Mouse (Mus musculus): ENCODE measurements around the gene Mybpc2. TPM values are rescaled to one million over a fixed set of nuclear protein-coding genes. Genes with fewer than 3 reads are reported as not detected.

Mybpc2 gene
- polyA plus RNA-seq, 1 experiment from 2014 or later = 0.08 TPM

GRCm38 (mm10) chr7:44527483-44528398, 3.3 kb upstream of the Mybpc2 start:
- ATAC-seq (no peak), DNase-seq (ENCODE audit: low read depth, low spot score) (no peak)
- CTCF ChIA-PET = interaction anchor here (0.8 to 3.0 kb wide), 9 partner anchors 9 to 43 kb away, joined by 3 to 27 read pairs (median 5); partner anchors contain the start of genes Nr1h2 and Pold1
- TF ChIP-seq CTCF (IDR thresholded peaks at IDR 0.05) = no peak
- H3K27me3 ChIP-seq = no peaks in the 10 kb centered on the region
- POLR2A ChIA-PET = no interaction called here
- in situ Hi-C loops (cut with MboI; ENCODE audit: low pct_unique_long_range_greater_than_20kb) = no loop called here

DNA sequence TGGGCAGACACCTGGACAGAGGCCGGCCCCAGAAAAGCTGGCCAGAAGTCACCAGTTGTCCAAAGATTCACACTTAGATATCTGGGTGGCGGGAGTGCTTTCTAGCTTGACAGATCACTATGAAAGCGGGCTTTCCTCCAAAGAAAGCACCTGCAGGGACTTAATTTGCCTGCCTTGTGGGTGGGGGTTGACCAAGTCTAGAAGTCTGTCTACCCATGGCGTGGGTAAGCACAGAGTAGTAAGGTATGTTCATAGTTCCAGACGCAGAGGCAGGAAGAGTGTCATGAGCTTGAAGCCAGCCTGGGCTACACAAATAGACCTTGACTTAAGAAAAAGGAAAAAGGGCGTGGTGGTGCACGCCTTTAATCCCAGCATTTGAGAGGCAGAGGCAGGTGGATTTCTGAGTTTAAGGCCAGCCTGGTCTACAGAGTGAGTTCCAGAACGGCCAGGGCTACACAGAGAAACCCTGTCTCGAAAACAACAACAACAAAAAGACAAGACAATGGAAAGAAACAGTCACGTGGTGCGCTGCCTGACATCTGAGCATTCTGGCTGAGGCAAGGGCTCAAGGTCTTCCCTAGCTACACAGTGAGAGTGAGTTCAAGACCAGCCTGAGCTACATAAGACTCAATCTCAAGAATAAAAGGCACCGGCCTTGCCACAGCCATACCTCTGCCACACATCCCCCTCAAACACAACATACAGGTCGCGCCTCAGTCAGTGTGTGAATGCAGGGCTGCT, 2.1 kb upstream of the Mybpc2 start:
- in situ Hi-C loops (cut with MboI; ENCODE audit: low pct_unique_long_range_greater_than_20kb) = no loop called here
- CTCF ChIA-PET = interaction anchor here (0.8 to 3.0 kb wide), 8 partner anchors 7 to 41 kb away, joined by 3 to 27 read pairs (median 6); partner anchors contain the start of genes Nr1h2 and Pold1
- POLR2A ChIA-PET = no interaction called here
- ATAC-seq (no peak), DNase-seq (ENCODE audit: low read depth, low spot score) (no peak)
- TF ChIP-seq CTCF (IDR thresholded peaks at IDR 0.05) = no peak
- no peaks in the 10 kb centered on the region for H3K27me3 ChIP-seq

DNA sequence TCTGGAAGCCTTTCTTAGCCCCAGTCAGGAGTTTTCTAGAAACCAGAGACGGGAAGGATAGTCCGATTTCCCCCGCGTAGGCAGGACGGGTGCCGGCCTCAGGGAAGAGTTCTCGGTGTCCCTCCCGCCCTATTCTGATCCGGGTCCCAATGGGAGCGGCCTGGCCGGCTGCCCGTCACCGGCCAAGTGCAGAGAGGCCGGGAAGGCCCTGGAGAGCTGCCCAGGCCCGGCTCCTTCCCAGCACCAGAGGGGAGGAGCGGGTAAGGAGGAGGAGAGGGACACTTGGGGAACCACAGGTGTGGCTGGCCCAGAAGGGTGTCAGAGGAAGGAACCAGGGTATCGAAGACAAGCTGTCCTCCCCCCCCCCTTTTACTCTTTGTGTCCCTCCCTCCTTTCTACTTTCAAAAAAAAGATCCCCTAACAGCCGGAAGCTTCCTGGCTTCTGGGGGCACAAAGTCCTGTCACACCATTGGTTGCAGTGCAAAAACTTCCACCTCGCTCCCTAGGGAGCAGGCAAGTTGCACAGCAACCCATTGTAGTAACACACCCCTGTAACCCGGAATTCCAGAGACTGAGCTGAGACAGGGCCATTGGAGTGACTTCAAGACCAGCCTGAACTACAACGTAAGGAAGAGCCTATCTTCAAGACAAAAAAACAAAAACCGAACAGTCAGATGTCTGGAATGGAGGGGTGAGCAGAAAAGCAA, 823 bp upstream of the Mybpc2 start:
- no peaks in the 10 kb centered on the region for H3K27me3 ChIP-seq
- POLR2A ChIA-PET = interaction anchor here (0.7 kb wide), 1 partner anchor 24 kb away, joined by 4 read pairs; the partner anchor contains the start of gene Pold1
- DNase-seq (ENCODE audit: low read depth, low spot score) = no peak
- in situ Hi-C loops (cut with MboI; ENCODE audit: low pct_unique_long_range_greater_than_20kb) = no loop called here
- ATAC-seq = peak; percentile 33
- no peak for TF ChIP-seq CTCF (IDR thresholded peaks at IDR 0.05)
- CTCF ChIA-PET = interaction anchor here (1.0 to 3.0 kb wide), 2 partner anchors 23 kb away, joined by 3 to 27 read pairs; partner anchors contain the start of gene Pold1

DNA sequence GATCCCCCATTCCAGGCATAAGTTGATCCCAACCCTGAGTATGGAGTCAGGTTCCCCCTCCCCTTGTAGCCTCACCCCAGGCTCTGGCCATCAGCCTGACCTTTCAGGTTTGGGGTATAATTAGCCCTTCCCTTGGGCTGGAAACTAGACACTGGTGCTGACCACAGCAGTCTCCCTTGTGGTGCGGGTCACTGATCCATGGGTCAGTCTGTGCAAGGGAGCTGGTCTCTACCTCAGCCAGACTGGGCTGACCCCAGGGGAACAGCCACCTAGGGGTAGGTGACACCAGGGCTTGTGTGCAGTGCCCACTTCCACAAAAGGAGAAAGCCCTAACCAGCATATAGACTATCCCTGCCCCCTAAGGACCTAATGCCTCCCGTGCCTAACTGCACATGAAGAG, 1.4 kb downstream of the Mybpc2 start:
- in situ Hi-C loops (cut with MboI; ENCODE audit: low pct_unique_long_range_greater_than_20kb) = loop anchor here (5.0 kb wide), 1 partner anchor 119 kb away; no protein-coding TSS in a partner anchor
- H3K27me3 ChIP-seq = no peaks in the 10 kb centered on the region
- no peak for DNase-seq (ENCODE audit: low read depth, low spot score)
- POLR2A ChIA-PET = interaction anchor here (1.8 kb wide), 1 partner anchor 13 kb away, joined by 4 read pairs; no protein-coding TSS in a partner anchor
- CTCF ChIA-PET = no interaction called here
- no peak for ATAC-seq
- no peak for TF ChIP-seq CTCF (IDR thresholded peaks at IDR 0.05)

- peak; percentile 88 for TF ChIP-seq CTCF (IDR thresholded peaks at IDR 0.05)
- in situ Hi-C loops (cut with MboI; ENCODE audit: low pct_unique_long_range_greater_than_20kb) = loop anchor here (5.0 kb wide), 1 partner anchor 121 kb away; no protein-coding TSS in a partner anchor
- DNase-seq (ENCODE audit: low read depth, low spot score) = no peak
- CTCF ChIA-PET = interaction anchor here (0.6 to 1.5 kb wide), 15 partner anchors 9 to 171 kb away, joined by 3 to 12 read pairs (median 4); partner anchors contain the start of genes Emc10, Fam71e1 and Pold1
- no peaks in the 10 kb centered on the region for H3K27me3 ChIP-seq
- peak; percentile 53 for ATAC-seq
- POLR2A ChIA-PET = interaction anchor here (0.8 to 1.8 kb wide), 2 partner anchors 14 to 29 kb away, joined by 3 to 4 read pairs; no protein-coding TSS in a partner anchor
These were observed 2.7 kb downstream of the Mybpc2 start for GRCm38 (mm10) chr7:44521710-44522109.

DNA sequence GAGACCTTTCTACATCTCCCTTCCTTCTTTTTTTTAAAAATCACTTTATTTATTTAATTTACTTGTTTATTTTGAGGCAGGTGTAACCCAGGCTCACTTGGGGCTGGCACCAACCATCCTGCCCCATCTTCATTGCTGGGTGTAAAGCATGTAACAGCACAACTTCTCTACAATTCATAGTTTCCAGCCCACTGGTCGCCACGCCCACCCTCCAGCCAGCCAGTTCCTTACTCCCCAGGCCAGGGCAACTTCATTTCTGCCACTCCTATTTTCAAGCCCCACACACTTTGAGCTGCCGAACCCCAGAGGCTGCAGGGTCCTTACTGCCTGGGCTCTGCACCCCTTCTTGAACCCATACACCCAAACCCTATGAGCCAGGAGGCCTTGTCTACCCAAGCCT, 3.5 kb downstream of the Mybpc2 start:
- no peak for ATAC-seq
- ChIA-PET CTCF (interaction anchor here (1.0 to 1.5 kb wide), 8 partner anchors 8 to 39 kb away, joined by 3 to 12 read pairs (median 6); partner anchors contain the start of genes Emc10, Fam71e1 and Pold1), POLR2A (interaction anchor here (0.8 kb wide), 1 partner anchor 30 kb away, joined by 3 read pairs; no protein-coding TSS in a partner anchor)
- no peak for DNase-seq (ENCODE audit: low read depth, low spot score)
- H3K27me3 ChIP-seq = peaks cover 5% of the 10 kb centered on the region
- in situ Hi-C loops (cut with MboI; ENCODE audit: low pct_unique_long_range_greater_than_20kb) = loop anchor here (5.0 kb wide), 1 partner anchor 121 kb away; no protein-coding TSS in a partner anchor
- no peak for TF ChIP-seq CTCF (IDR thresholded peaks at IDR 0.05)

- ATAC-seq = peak; percentile 46
- CTCF ChIA-PET = interaction anchor here (1.0 to 1.4 kb wide), 3 partner anchors 8 to 31 kb away, joined by 3 to 4 read pairs (median 3); no protein-coding TSS in a partner anchor
- no peak for DNase-seq (ENCODE audit: low read depth, low spot score)
- in situ Hi-C loops (cut with MboI; ENCODE audit: low pct_unique_long_range_greater_than_20kb) = no loop called here
- TF ChIP-seq CTCF (IDR thresholded peaks at IDR 0.05) = peak; percentile 64
- H3K27me3 ChIP-seq = peaks cover 9% of the 10 kb centered on the region
- POLR2A ChIA-PET = no interaction called here
These were observed 5.1 kb downstream of the Mybpc2 start for GRCm38 (mm10) chr7:44519240-44519913.

DNA sequence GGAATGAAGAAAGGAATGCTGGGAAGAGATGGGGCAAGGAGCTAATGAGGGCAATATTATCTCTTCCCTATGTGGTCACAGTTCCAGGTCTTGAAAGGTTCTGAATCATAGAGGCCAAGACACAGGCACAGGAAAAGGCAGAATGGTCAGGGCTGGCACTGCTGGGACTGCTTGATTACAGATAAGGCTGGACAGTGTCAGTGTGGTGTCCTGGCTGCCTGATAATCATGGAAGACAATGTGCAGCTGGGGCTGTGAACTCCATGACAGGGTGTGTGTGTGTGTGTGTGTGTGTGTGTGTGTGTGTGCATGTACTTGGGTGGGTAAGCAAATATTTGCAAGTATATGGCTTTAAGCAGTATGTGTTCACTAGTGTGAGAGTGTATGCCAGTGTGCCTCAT, 17.0 kb downstream of the Mybpc2 start:
- DNase-seq (ENCODE audit: low read depth, low spot score) (no peak), ATAC-seq (no peak)
- ChIA-PET POLR2A (no interaction called here), CTCF (interaction anchor here (0.8 kb wide), 1 partner anchor 15 kb away, joined by 3 read pairs; no protein-coding TSS in a partner anchor)
- in situ Hi-C loops (cut with MboI; ENCODE audit: low pct_unique_long_range_greater_than_20kb) = loop anchor here (5.0 kb wide), 1 partner anchor 45 kb away; the partner anchor contains the start of gene Nr1h2
- peaks cover 12% of the 10 kb centered on the region for H3K27me3 ChIP-seq
- TF ChIP-seq CTCF (IDR thresholded peaks at IDR 0.05) = no peak

GRCm38 (mm10) chr7:44501563-44502115, 22.8 kb downstream of the Mybpc2 start:
- no peak for DNase-seq (ENCODE audit: low read depth, low spot score)
- ChIA-PET CTCF (interaction anchor here (0.9 to 2.5 kb wide), 6 partner anchors 9 to 59 kb away, joined by 3 to 13 read pairs (median 4); partner anchors contain the start of gene Pold1), POLR2A (no interaction called here)
- peaks cover 7% of the 10 kb centered on the region for H3K27me3 ChIP-seq
- no peak for ATAC-seq
- in situ Hi-C loops (cut with MboI; ENCODE audit: low pct_unique_long_range_greater_than_20kb) = no loop called here
- TF ChIP-seq CTCF (IDR thresholded peaks at IDR 0.05) = no peak

Measured in Patski (cell line).